Mouse (Mus musculus) testis, postnatal 10 days (tissue): ENCODE measurements at regions not wholly inside any gene's neighbourhood (a gene's known extent, or its start where the extent isn't known, plus 50 kb on each side); places are given as distances from the start of the nearest gene placed in this dataset.

Experiments
- DNase-seq: peaks from one replicate; pipeline ENCODE4 v3.0.0; 2021; ENCODE audit warnings: low spot score

DNA sequence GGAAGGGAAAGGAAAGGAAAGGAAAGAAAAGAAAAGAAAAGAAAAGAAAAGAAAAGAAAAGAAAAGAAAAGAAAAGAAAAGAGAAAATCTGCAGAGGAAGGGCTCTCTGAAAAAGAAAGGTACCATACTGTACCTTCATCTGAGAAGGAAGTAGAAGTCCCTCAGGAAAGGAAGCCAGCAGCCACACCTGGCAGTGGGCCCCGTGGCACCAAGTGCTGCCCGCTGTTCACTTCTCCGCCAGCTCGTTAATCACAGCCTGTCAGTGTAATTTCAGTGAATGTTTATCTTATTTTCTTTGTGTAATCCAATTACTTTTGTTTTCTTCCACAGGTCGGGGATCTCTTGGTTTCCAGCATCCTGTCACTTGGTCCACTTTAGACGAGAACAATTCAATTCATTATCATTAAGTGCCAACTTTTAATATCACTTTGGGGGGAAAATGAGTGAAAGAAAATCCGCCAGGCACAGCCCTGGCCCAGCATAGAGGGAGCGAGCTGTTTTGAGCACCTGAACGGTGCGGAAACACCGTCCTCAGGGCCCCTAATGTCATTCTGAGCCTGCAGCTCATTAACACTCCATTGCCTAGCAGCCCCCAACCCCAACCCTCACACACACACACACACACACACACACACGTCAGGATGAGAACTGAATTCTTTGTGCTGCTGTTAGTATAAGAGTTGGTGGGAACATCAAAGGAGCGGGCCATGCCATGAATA, 309.7 kb downstream of the Irx2 start:
- no peak for DNase-seq

DNA sequence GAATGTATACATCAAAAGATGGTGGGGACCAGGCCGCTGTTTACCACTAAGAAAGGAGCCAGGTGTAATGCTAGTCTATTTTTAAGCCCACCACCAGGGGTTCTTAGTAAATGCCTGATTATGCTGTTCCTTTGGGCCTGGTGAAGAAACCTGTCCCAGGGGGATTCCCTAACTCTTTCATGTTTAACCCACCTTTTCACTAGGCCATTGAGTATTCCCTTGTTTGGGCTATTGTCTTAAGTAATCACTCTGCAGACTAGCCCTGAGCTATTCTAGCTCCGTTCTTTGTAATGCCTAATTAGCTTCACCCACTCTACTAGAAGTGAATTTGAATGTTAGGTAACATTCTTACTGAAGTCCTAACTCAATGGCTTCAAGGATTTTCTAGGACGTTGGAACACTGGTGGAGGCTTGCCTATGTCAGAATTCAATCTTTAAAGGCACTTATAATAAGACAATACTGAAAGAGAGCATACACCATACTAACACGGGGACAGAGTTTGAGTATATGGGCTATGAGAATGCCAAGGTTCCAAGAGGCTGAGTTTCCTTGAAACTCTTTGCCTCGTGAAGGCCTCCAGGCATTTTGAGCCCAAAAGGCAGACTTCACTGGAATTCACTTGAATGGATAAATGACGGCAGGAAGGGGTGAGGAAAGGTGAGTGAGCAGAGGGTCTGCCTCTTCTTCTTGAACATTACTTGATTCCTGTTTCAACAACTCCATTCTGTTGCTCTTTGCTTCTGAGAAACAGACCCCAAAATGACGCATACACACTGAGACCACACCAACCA, 312.7 kb upstream of the Irx4 start:
- no peak for DNase-seq

DNA sequence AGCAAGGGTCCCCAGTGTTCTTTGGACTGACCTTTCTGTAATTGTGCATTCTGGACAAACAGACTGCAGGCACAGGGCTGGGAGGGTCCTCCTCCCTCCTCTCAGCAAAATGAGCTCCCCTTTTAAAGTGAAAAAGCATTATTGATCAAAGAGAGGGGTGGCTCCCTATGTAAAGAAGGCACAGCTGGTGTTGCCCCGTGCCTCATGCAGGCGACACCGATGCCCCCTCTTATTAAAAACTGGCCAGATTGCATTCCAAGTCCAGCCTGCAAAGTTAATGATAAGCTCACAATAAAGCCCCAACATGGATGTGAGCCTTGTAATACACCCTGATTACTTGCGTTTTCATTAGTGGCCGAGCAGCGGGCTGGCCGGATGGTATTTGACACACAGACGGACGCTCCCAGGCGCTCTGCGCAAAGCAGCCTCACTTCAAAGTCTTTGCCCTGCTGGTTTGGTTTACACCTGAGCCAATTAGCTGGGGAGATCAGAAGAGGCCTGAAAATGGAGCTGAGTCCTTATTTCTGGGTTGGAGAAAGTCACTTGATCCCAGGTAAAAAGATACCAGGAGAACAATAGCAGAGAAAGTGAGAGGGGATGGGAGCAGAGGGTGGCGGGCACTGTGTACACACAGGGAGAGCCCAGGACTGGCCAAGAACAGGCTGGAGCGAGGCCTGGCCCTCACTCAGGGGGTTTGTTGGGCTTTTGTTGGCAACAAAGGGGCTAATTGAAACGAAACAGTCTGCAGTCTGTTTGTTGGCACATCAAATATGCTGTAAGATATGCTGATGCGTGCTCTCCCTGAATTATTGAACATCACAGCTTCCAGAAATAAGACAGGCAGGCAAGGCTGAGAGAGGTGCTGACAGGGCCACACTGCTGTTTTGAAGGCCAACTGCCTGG, 301.4 kb upstream of the Irx4 start:
- DNase-seq, result no peak

DNA sequence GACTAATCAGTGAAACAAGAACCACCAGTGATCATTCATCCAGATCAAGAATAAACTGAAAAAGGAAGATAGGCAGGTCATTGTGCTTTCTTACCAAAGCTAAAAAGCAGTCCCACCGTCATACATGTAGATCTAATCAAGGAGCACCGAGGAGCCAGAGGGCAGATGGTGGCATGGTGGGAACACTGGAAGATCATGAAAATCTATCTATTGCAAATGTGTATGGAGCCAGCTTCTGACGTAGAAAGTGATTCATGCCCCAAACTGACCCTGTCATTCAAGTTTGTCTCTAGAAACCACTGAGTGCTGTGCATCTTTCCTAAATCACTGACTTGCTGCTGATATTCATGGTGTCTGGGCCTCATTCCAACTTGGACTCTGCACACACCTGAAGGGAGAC, 299.0 kb upstream of the Irx4 start:
- no peak for DNase-seq

DNA sequence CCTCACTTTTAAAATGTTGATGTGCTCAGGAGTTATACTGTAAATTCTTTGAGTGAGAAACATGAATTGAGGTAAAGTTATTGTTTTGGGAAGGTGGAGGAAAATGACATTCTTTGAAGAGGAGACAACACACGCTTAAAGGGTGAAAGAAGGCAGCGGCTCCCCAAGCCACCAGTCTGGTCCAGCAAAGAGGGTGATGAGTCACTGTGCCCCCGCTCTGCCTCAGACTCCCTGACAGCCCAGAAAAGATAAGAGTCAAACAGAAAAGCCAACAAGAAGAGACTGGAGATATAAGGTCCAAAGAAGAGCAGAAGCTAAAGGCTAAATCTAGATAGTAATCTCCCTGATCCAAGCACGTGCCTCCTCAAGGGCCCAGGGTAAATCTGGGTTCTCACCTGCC, 288.1 kb upstream of the Irx4 start:
- DNase-seq, result no peak

DNA sequence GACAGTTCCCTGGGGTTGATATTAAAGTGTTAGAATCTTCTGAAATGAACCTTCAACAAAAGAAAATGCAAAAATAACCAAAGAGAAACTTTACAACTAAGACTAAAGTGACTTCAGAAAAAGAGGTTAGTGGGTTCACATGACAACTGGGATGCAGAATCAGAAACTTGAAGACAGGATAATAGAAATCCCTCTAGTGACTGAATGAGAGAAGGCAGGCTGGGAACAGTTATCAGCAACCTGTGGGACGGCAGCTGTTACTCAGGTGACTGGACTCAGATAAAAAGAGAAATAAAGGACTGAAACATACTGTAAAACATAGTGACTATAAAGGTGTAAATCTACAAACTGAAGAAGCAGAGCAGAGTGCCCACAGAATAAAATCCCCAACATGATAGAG, 287.4 kb upstream of the Irx4 start:
- DNase-seq, result no peak

DNA sequence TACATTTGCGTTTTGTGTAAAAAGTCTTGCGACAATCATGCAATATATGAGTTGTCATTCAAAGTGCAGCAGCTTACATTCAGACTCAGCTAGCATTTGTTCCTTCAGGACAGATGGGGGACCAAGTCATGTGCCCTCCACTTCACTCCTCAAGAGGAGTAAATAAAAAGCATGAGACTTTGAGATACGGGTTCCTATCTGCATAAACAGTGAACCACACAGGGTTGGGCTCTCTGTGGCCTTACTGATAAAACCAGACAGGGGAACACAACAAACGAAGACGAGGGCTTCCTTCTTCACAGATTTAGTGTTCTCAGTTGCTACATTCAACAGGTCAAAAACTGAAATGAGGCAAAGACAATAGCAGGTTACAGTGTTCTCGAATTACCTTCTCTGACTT, 283.1 kb upstream of the Irx4 start:
- DNase-seq, result no peak

DNA sequence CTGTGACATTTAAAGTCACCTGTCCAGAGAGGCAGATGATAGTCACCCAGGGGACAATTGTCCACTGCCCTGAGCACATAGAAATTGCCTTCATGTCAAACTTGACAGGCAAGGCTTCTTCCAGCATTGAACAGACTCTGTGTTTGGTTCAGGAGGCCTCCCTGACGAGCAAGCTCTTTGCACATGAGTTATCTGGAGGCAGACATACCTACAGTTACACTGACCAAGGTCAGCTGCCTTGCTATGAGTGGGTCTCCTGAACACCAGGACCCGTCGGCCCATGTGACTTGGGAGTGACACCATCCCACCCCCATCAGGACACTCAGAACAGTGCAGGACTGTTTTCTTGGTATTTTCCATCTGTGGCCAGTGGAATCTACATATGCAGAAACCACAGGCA, 282.3 kb upstream of the Irx4 start:
- DNase-seq, result no peak

DNA sequence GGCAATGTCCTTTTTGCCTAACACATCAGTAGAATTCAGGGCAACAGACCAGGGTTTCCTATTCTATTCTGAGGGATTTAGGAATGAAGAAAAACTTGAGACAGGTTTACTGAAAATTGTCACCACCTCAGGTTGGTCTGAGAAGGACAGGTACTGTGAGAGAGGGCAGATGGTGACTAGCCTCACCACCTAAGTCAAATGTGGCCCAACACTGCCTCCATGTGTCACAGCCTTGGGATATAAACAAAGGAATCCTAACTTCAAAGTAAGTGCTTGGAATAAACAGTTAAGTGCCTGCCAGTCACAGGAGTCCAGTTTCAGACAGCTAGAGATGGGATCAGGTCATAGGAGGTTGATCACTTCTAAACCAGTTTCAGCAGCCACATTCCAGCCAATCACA, 281.3 kb upstream of the Irx4 start:
- DNase-seq, result no peak

DNA sequence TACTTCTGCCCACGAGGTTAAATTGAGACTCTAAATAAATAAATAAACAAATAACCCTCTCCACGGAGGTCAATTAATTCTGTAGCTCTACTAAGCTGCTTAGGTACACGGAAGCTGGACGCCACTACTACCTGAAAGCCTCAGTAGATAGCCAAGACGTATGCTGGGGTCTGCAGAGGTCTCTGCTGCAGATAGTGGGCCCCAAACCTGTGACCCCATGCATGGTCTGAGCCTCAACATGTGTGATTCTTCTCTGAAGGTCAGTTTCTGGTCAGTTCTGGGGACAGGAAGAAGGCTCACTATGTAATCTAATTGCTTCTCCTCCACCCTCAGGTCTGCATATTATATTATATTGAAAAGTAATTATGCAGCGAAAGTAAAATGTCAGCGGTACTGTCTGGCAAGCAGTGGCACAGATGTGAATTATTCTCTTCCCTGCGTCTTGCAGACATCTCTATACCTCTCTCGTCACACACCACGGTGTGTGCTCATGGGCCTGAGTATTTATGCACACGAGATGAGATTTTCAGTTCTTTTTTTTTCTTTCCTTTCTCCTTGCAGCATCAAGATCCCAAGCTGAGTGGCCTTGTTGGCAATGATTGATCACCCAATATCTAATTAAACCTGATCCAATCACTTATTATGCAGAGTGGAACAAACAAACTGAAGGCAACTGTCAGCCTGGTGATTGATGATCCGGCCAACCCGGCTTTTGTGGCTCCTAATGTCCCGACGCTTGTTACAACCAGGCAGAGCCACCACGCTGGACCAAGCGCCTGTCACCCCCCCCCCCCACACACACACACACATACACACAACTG, 267.5 kb upstream of the Irx4 start:
- DNase-seq, result peak; percentile 23

DNA sequence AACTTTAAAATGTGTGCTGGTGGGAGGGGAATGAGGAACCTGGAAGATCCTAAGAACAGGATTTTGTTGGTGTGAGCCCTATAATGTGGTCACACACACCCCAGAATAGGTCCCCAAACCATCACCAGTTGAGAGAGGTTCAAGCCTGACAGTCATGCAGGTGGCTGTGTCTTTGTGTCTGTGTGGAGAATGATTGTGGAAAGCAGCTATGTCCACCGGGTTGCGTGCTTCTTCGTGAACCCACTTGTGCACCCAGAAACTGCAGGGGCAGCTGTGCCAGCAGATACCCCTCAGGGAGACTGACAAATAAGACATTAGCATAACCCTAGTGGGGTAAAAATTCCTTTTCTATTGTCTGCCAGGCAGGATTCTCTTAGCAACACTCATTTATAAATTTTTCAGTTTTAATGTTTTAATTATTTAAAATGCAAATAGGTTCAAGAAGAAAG, 266.8 kb upstream of the Irx4 start:
- DNase-seq, result peak; percentile 30

DNA sequence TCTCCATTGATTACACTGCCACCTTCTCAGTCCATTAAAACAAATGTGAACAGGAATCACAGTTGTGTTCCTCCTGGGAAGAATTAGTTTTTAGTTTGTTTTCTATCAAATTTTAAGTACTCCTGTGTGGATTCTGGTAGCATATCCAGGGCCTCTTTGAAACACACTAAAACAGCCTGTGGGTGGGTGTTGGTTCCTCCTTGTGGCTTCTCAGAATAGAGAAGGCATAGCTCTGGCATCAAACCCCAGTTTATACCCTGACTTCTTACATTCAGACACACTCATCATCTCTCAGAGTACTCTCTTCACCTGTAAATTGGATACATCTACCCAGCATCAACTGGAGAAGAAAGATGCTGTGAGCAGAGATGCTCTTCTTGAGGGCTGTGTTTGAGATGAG, 265.7 kb upstream of the Irx4 start:
- no peak for DNase-seq

DNA sequence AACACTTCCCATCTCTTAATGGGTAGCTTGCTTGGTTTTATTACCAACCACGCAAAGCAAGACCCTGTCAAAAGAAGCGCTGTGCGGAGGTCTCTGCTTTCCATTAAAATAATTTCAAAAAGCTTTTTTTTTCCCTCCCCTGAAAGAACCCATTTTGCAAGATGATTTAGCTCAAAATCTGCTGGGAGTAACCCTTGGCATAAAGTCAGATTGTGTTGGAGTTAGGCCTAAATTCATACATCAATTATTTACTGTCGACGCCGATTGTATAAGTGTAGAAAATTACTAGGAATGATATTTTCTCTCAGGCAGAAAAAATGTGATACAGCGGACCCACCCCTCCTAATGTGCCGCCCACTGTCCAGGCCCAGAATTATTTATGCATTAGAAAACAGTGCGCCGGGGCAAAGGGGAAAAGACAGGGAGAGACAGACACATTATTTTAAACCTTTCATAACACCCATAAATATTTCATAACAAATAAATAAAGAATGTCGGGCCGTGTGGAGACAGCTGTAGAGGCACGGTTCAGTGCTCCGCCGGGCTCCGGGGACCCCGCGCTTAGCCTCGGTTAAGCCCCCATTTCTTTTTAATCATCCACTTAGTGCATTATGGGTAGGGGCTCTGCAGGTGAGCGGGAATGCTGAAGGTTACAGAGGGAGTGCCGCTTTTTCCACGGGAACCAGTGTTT, 251.3 kb upstream of the Irx4 start:
- peak; percentile 26 for DNase-seq

DNA sequence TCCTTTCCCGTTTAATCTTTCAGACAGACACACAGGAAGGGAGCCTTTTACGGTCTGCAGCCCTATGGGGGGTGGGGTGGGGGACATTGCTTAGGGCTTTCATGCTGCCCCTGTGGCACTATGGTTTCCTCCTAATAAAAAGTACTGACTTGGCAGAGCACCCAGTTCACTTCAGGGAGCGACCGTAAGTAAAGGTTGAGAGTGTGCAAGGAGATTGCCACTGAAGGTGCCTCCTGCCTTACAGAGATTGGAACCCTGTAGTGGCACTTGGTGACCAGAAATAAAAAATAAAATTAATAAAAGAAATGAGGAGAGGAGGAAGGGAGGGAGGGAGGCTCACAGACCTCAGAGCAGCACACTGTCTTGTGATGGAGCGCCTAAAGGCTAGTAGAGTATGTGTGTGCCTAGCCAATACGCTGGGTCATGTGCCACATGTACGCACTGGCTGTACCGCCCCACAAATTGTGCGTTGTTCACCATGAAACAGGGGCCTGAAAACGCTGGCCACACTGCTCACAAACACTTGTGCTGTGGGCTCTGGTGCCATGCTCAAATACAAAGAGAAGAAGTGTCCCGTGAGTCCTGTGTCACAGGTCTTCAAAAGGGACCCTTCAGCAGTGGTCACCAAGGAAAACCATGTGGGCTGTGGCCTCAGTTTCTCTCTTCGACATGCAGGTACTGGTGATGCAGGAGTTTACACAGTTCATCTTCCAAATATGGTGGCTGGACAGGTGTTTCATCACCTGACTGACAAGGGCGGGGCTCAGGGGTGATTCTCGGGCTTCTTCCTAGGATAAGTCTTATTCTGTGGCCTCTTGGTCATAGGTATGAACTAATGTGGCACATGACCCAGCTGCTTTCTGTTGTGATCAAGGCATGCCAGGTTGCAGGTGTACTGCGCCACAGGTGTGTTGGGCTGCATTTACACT, 250.5 kb upstream of the Irx4 start:
- peak; percentile 25 for DNase-seq

DNA sequence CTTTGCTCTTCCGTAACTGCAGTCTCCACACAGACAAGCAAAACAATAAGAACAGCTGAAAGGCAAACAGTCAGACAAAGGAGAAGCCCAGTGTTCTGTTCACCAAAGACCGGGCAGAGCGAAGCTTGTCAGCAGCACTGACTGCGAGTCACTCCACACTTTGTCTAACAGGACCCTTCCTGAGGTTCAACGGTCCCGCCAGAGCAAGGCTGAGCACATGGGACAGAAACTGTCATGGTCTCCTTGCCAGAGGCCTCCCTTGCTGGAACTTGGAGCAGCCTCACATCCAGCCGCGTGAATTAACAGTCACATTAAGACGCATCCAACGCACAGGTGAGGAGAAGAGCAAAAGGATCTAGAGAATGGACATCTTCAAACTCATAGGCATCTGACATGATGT, 241.1 kb upstream of the Irx4 start:
- DNase-seq, result peak; percentile 29

DNA sequence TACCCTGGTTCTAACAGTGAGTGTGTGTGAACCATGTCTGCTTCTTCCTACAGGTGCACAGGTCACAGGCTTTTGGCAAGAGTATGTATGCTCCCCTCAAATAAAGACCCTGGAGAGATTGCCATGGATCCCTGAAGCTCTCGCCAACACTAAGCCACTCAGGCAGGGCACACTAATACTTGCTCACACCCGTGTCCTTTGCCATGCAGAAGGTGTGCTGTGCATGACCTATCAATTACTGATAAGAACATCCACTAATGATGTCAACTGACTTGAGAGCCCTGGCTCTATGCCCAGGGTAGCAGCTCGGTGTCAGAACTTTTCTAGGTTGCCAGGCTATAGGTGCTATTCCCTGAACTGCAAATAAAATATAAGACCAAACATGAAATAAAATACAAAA, 229.1 kb upstream of the Irx4 start:
- no peak for DNase-seq

DNA sequence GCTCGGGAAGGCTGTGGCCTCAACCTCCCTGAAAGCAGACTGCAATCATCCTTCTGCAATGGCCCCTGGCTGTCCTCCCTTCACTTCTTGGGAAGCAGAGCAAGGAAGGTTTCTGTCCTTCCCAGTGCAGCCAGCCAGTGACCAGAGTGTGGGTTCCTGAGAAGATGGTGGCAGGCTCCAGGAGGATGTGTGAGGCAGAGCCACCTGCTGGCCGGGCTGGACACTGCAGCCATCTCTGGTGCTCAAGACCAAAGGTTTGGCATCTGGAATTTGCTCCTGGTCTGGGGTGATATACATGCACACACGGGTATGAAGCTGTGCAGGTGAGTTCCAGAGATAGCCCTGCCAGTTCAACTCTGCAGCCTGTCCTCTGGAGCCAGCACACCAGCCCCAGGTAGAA, 227.2 kb upstream of the Irx4 start:
- DNase-seq, result peak; percentile 69

DNA sequence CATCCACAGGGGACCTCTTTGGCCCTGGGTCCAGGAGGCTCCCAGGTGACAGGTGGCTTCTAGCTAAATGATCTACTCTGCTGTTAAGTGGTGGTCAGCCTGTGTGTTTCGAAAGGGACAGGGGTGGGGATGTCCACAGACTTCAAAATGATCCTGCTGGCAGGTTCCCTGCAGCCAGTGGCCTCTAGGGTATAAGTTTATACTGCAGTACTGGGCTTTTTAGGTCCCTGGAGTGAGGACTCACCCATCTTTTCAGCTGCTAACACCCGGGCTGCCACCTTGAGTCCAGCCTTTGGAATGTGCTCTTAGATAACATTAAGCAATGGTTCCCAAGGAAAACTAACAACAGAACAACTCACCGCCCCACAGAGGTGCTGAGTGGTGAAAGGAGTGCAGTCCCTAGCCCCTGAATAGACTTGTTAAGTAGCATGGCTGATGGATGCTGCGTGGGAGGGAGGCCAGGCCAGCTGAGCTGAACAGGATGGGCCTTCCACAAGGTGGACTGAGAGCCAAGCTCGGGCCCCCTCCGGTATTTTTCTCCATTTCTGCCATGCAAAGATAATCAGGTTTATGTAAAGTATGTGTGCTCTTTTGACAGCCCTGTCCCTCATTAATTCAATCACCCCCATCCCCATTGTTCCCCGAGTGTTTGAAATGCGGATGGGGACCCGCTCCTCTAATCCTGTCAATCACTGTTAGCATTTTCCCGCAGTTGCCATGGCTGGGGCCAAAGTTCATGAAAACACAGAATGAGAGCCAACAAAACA, 226.0 kb upstream of the Irx4 start:
- no peak for DNase-seq

DNA sequence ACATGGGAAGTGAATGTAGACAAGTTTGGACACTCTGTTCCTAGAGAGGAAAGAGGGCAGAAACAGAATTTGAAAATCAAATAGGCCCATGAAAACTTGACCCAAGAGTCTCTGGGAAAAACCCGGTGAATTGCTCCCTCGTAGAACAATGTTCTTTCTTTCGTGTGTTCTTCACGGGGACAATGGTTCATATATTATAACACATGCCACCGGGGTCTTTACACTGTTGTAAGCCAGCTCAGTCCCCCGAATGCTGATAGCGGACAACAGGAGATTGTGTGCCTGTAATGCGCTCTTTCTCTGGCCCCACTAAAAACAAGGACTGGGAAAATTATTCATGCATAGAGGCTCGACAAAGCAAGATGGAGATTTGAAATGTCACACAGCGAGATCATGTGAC, 225.4 kb upstream of the Irx4 start:
- DNase-seq, result no peak
